Mouse (Mus musculus) liver, adult 2 months (tissue): ENCODE measurements around the gene Trank1.

Experiments used
- CTCF ChIP-seq: fragments of 200-500 bp; IDR thresholded peaks from 2 replicates; pipeline ENCODE4 v1.5.1; 2011; ENCODE audit warnings: low read depth, low read length, control low read depth
- POLR2A ChIP-seq: fragments of 200-500 bp; IDR thresholded peaks from 2 replicates; pipeline ENCODE4 v1.6.1; 2011; ENCODE audit warnings: low read length, control low read depth; ENCODE audit not compliant: insufficient read depth; ENCODE audit errors: extremely low read depth

DNA sequence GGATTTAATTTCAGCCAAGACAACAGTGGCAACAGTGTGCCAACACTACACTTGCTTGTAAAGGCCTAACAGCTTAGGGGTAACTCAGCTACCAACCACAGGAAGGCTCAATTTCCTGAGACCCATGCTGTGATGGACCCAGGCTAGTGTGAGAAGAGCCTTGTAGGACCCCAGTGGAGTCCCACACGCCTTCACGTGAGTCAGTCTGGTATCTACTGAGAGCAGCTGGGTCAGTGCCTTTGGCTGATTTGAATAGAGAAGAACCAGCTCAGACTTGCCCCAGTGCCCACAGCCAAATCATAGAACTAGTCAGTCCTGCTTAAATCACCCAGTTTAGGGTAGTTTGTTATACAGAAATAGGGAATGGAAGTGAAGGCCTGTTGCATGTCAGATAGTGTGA lies 86.5 kb downstream of the Trank1 start:
- no peak for TF ChIP-seq CTCF
- TF ChIP-seq POLR2A: no peak
